Mouse (Mus musculus) lung, adult 2 months (tissue): ENCODE measurements around the gene Epas1.
A peak's percentile ranks its signal among the peaks of the same experiment; 100 is the strongest.

ENCODE experiments used
- CTCF ChIP-seq: fragments of 200-500 bp; IDR thresholded peaks from 2 replicates; pipeline ENCODE4 v1.5.1; 2011; ENCODE audit warnings: mild to moderate bottlenecking, low read length, control low read depth; ENCODE audit not compliant: insufficient read depth
- POLR2A ChIP-seq: fragments of 200-500 bp; IDR thresholded peaks from 2 replicates; pipeline ENCODE4 v1.6.1; 2011; ENCODE audit warnings: low read depth, mild to moderate bottlenecking, control low read depth, low read length, borderline replicate concordance; ENCODE audit errors: extremely low read depth

GRCm38 (mm10) chr17:86832562-86833327 is 79.2 kb downstream of the Epas1 start:
- TF ChIP-seq POLR2A (no peak; the same call in 1 of the 2 replicates), CTCF (peak; percentile 63)
